Comparison of ENCODE assay signal across 10 mouse cellular contexts in genomic region chr7:141428701-141429100, GRCm38 (mm10). TPM values are rescaled to one million over a fixed set of nuclear protein-coding genes. Genes with fewer than 3 reads are reported as not detected.
DNase-seq lines count a peak whose midpoint lies in the region; ATAC-seq and TF ChIP-seq lines count a peak whose summit lies in the region.
"Had no signal": no experiment of that assay in that cellular context is flagged by ENCODE, and none has a peak within 500 bp of the region (broad histone marks: within the 10 kb centered on the region; RNA-seq: fewer than 3 reads in every experiment).

No protein-coding gene starts in this region.

- peak overlapping the region; percentile 57 for H3K4me2 ChIP-seq in neural tube, embryonic 11.5 days (ENCODE audit: low read depth)
- peak overlapping the region; percentile 62 for H3K4me2 ChIP-seq in limb, embryonic 13.5 days (replicated peaks)
- no peak overlapping the region for H3K4me2 ChIP-seq in lung, postnatal 0 days (replicated peaks; ENCODE audit: low read depth, low read length)

- H3K36me3 ChIP-seq in neural tube, embryonic 11.5 days (ENCODE audit: control insufficient read depth, insufficient read depth, low read length), result peaks cover 9% of the 10 kb centered on the region
- H3K36me3 ChIP-seq in limb, embryonic 13.5 days, result peaks cover 38% of the 10 kb centered on the region
- no peaks in the 10 kb centered on the region; the same call in 1 of the 2 replicates for H3K36me3 ChIP-seq in lung, postnatal 0 days (ENCODE audit: insufficient read depth, low read length)

- DNase-seq in cerebellum, postnatal 10 days, result peak; percentile 31 to 49
- DNase-seq in cerebellum, postnatal 4 days (ENCODE audit: low spot score in 2 of 2), result no peak
- DNase-seq in neural tube, embryonic 11.5 days (ENCODE audit: low spot score), result no peak
- DNase-seq in neural tube, embryonic 10.5 days (ENCODE audit: extremely low spot score, low spot score), result no peak
- no peak for DNase-seq in lung, postnatal 0 days (ENCODE audit: low spot score)
- no peak for DNase-seq in spleen, postnatal 36 days (ENCODE audit: low spot score in 2 of 2)
- no peak for DNase-seq in T-cell, adult 2 months (ENCODE audit: low spot score)
- DNase-seq: B cell, adult 2 months had no signal

- no peaks in the 10 kb centered on the region for H3K27me3 ChIP-seq in neural tube, embryonic 11.5 days (ENCODE audit: control insufficient read depth, insufficient read depth, low read length)
- no peaks in the 10 kb centered on the region for H3K27me3 ChIP-seq in limb, embryonic 13.5 days
- H3K27me3 ChIP-seq in lung, postnatal 0 days (replicated peaks; ENCODE audit: insufficient read depth, low read length), result no peaks in the 10 kb centered on the region

- ATAC-seq in neural tube, embryonic 11.5 days (ENCODE audit: insufficient read depth, low FRiP score, low TSS enrichment), result no peak
- no peak for ATAC-seq in limb, embryonic 13.5 days (ENCODE audit: low FRiP score, low read depth)
- ATAC-seq in lung, postnatal 0 days, result no peak

- H3K27ac ChIP-seq in neural tube, embryonic 11.5 days (ENCODE audit: low read depth, low read length), result no peak overlapping the region
- H3K27ac ChIP-seq in limb, embryonic 13.5 days, result no peak overlapping the region
- no peak overlapping the region for H3K27ac ChIP-seq in lung, postnatal 0 days (ENCODE audit: low read length)

- peaks cover 13% of the 10 kb centered on the region for H3K4me1 ChIP-seq in neural tube, embryonic 11.5 days (ENCODE audit: control insufficient read depth, insufficient read depth, low read length)
- peaks cover 26% of the 10 kb centered on the region for H3K4me1 ChIP-seq in limb, embryonic 13.5 days
- H3K4me1 ChIP-seq in lung, postnatal 0 days (ENCODE audit: insufficient read depth, low read depth, low read length), result no peaks in the 10 kb centered on the region

- TF ChIP-seq EP300 in lung, postnatal 0 days (IDR thresholded peaks at IDR 0.05), result no peak

- H3K9ac ChIP-seq in neural tube, embryonic 11.5 days (ENCODE audit: low read length), result peak overlapping the region; percentile 59
- H3K9ac ChIP-seq in limb, embryonic 13.5 days, result peak overlapping the region; percentile 56; the same call in 1 of the 2 replicates
- no peak overlapping the region for H3K9ac ChIP-seq in lung, postnatal 0 days (replicated peaks; ENCODE audit: low read depth)

- 60% methylated on average over 5 of the region's 5 CpGs for WGBS in neural tube, embryonic 11.5 days
- 59% methylated on average over 5 of the region's 5 CpGs for WGBS in limb, embryonic 13.5 days
- WGBS in lung, postnatal 0 days, result 70% methylated on average over 4 of the region's 5 CpGs

- peak overlapping the region; percentile 38 for H3K4me3 ChIP-seq in neural tube, embryonic 11.5 days (ENCODE audit: low read depth, low read length)
- peak overlapping the region; percentile 36 for H3K4me3 ChIP-seq in limb, embryonic 13.5 days
- H3K4me3 ChIP-seq in lung, postnatal 0 days (ENCODE audit: low read depth, low read length), result no peak overlapping the region
- H3K4me3 ChIP-seq: megakaryocyte, embryonic 14.5 days had no signal

- no peaks in the 10 kb centered on the region for H3K9me3 ChIP-seq in neural tube, embryonic 11.5 days (ENCODE audit: control insufficient read depth, low read length)
- H3K9me3 ChIP-seq in limb, embryonic 13.5 days, result no peaks in the 10 kb centered on the region
- no peaks in the 10 kb centered on the region for H3K9me3 ChIP-seq in lung, postnatal 0 days (ENCODE audit: low read length)
- H3K9me3 ChIP-seq: megakaryocyte, embryonic 14.5 days had no signal

- TF ChIP-seq CTCF in lung, postnatal 0 days (IDR thresholded peaks at IDR 0.05), result no peak

RNA-seq across cellular contexts. Expression of gene Cend1, which starts 0.6 kb away (rescaled TPM):
- 8.8 and 13.9 TPM in 2 replicates for polyA plus RNA-seq in neural tube, embryonic 11.5 days (2014; fragmentation: Nextera tagmentation; extraction: Ambion mirVana)
- 5.1 and 5.2 TPM in 2 replicates for polyA plus RNA-seq in limb, embryonic 13.5 days (2015; fragmentation: Nextera tagmentation; extraction: Ambion mirVana)
- polyA plus RNA-seq in lung, postnatal 0 days (2015; fragmentation: Nextera tagmentation; extraction: Ambion mirVana), result 0.25 TPM in 2 replicates

RNA-seq across cellular contexts. Expression of gene Slc25a22, which starts 9.0 kb away (rescaled TPM):
- polyA plus RNA-seq in neural tube, embryonic 11.5 days (2014; fragmentation: Nextera tagmentation; extraction: Ambion mirVana), result 45.2 and 45.8 TPM in 2 replicates
- 38.8 and 39.3 TPM in 2 replicates for polyA plus RNA-seq in limb, embryonic 13.5 days (2015; fragmentation: Nextera tagmentation; extraction: Ambion mirVana)
- polyA plus RNA-seq in lung, postnatal 0 days (2015; fragmentation: Nextera tagmentation; extraction: Ambion mirVana), result 9.8 and 12.3 TPM in 2 replicates

RNA-seq across cellular contexts. Expression of gene Gatd1, which starts 14.8 kb away (rescaled TPM):
- polyA plus RNA-seq in neural tube, embryonic 11.5 days (2014; fragmentation: Nextera tagmentation; extraction: Ambion mirVana), result 44.1 and 46.0 TPM in 2 replicates
- 73.8 and 75.9 TPM in 2 replicates for polyA plus RNA-seq in limb, embryonic 13.5 days (2015; fragmentation: Nextera tagmentation; extraction: Ambion mirVana)
- polyA plus RNA-seq in lung, postnatal 0 days (2015; fragmentation: Nextera tagmentation; extraction: Ambion mirVana), result 49.8 and 52.3 TPM in 2 replicates

RNA-seq across cellular contexts. Expression of gene Pidd1, which starts 15.1 kb away (rescaled TPM):
- 9.5 and 10.3 TPM in 2 replicates for polyA plus RNA-seq in neural tube, embryonic 11.5 days (2014; fragmentation: Nextera tagmentation; extraction: Ambion mirVana)
- 11.7 and 12.0 TPM in 2 replicates for polyA plus RNA-seq in limb, embryonic 13.5 days (2015; fragmentation: Nextera tagmentation; extraction: Ambion mirVana)
- polyA plus RNA-seq in lung, postnatal 0 days (2015; fragmentation: Nextera tagmentation; extraction: Ambion mirVana), result 1.7 and 1.8 TPM in 2 replicates

RNA-seq across cellular contexts. Expression of gene Rplp2, which starts 18.5 kb away (rescaled TPM):
- 898 and 979 TPM in 2 replicates for polyA plus RNA-seq in neural tube, embryonic 11.5 days (2014; fragmentation: Nextera tagmentation; extraction: Ambion mirVana)
- polyA plus RNA-seq in limb, embryonic 13.5 days (2015; fragmentation: Nextera tagmentation; extraction: Ambion mirVana), result 1,214 and 1,220 TPM in 2 replicates
- polyA plus RNA-seq in lung, postnatal 0 days (2015; fragmentation: Nextera tagmentation; extraction: Ambion mirVana), result 878 and 910 TPM in 2 replicates

Comparison
In these comparisons a context has a peak if more than half of its experiments do, and no peak if none do; other contexts are left out.
1. DNase-seq: peak in cerebellum, postnatal 10 days (2 of 2); none in cerebellum, postnatal 4 days (0 of 2), neural tube, embryonic 11.5 days (single experiment), neural tube, embryonic 10.5 days (single experiment), lung, postnatal 0 days (single experiment), spleen, postnatal 36 days (0 of 2) and T-cell, adult 2 months (single experiment).